Mouse (Mus musculus) MEL (cell line): Measurements from ENCODE around the gene Vmn1r193. TPM values are rescaled to one million over a fixed set of nuclear protein-coding genes. Genes with fewer than 3 reads are reported as not detected.
"Not testable (repeated sequence)": the region's sequence is repeated elsewhere in the genome, so short reads cannot be mapped to it uniquely, and the experiment has no call there.

Experiments used
- DNase-seq: peaks from one replicate; pipeline ENCODE4 v3.0.0; 2011; ENCODE audit warnings: low read depth, low spot score
- H3K27ac ChIP-seq: 2 replicates; pipeline ENCODE4 v1.5.1; 2012; ENCODE audit warnings: low read depth, mild to moderate bottlenecking, control low read depth, low read length, moderate library complexity; ENCODE audit not compliant: control insufficient read depth
- H3K27me3 ChIP-seq, 2 experiments: fragments of 150-350 bp in 1 of 2; sonication (generic) in 1 of 2; 2 replicates each; pipeline ENCODE4 v1.6.1; 2012; ENCODE audit warnings: low read length in 2 of 2, mild to moderate bottlenecking in 2 of 2, improper control_type of control experiment in 1 of 2, moderate library complexity in 1 of 2; ENCODE audit not compliant: insufficient read depth in 2 of 2, control insufficient read depth in 1 of 2
- H3K36me3 ChIP-seq, 2 experiments: 2 replicates each; pipeline ENCODE4 v1.6.1; 2012 to 2014; ENCODE audit warnings: low read length in 2 of 2, improper control_type of control experiment in 1 of 2, inconsistent platforms in 1 of 2, mild to moderate bottlenecking in 1 of 2; ENCODE audit not compliant: insufficient read depth in 2 of 2, control insufficient read depth in 1 of 2
- H3K4me1 ChIP-seq, 2 experiments: fragments of 150-350 bp in 1 of 2; sonication (generic) in 1 of 2; 2 replicates each; pipeline ENCODE4 v1.6.1; 2012; ENCODE audit warnings: low read length in 2 of 2, improper control_type of control experiment in 1 of 2, mild to moderate bottlenecking in 1 of 2; ENCODE audit not compliant: insufficient read depth in 2 of 2, control insufficient read depth in 1 of 2
- H3K4me3 ChIP-seq, 2 experiments: fragments of 150-350 bp in 1 of 2; sonication (generic) in 1 of 2; 2 replicates each; pipeline ENCODE4 v1.5.1; 2012; ENCODE audit warnings: low read depth in 2 of 2, low read length in 2 of 2, mild to moderate bottlenecking in 2 of 2, moderate library complexity in 2 of 2, control low read depth in 1 of 2, improper control_type of control experiment in 1 of 2; ENCODE audit not compliant: control insufficient read depth in 1 of 2, insufficient read depth in 1 of 2
- H3K79me2 ChIP-seq: 2 replicates; pipeline ENCODE4 v1.6.1; 2012; ENCODE audit warnings: mild to moderate bottlenecking, low read length, moderate library complexity; ENCODE audit not compliant: control insufficient read depth, poor library complexity, insufficient read depth
- H3K9ac ChIP-seq: 2 replicates; pipeline ENCODE4 v1.6.1; 2012; ENCODE audit warnings: low read depth, mild to moderate bottlenecking, control low read depth, low read length, moderate library complexity; ENCODE audit not compliant: control insufficient read depth, poor library complexity, severe bottlenecking
- H3K9me3 ChIP-seq: fragments of 150-350 bp; sonication (generic); replicated peaks from 2 replicates; pipeline ENCODE4 v1.6.1; 2012; ENCODE audit warnings: mild to moderate bottlenecking, low read length, improper control_type of control experiment, moderate library complexity; ENCODE audit not compliant: insufficient read depth
- CHD1 ChIP-seq: IDR thresholded peaks from 2 replicates; pipeline ENCODE4 v1.6.1; 2012; ENCODE audit warnings: low read depth, mild to moderate bottlenecking, inconsistent platforms, low read length, improper control_type of control experiment
- CHD2 ChIP-seq: IDR thresholded peaks from 2 replicates; pipeline ENCODE4 v1.6.1; 2011; ENCODE audit warnings: low read length, improper control_type of control experiment
- CTCF ChIP-seq, 3 experiments: IDR thresholded peaks in 2 of 3; conservative IDR thresholded peaks in 1 of 3; 2 replicates each; pipeline ENCODE4 v1.5.1; 2011 to 2012; ENCODE audit warnings: low read length in 3 of 3, low read depth in 2 of 3, mild to moderate bottlenecking in 2 of 3, improper control_type of control experiment in 1 of 3, inconsistent platforms in 1 of 3, mixed read lengths in 1 of 3, moderate library complexity in 1 of 3; ENCODE audit not compliant: control insufficient read depth in 1 of 3, insufficient read depth in 1 of 3, poor library complexity in 1 of 3, severe bottlenecking in 1 of 3
- E2F4 ChIP-seq: IDR thresholded peaks from 2 replicates; pipeline ENCODE4 v1.6.1; 2011; ENCODE audit warnings: low read depth, low read length, improper control_type of control experiment, borderline replicate concordance
- ELF1 ChIP-seq: IDR thresholded peaks from 2 replicates; pipeline ENCODE4 v1.6.1; 2014; ENCODE audit warnings: low read depth, mild to moderate bottlenecking, inconsistent platforms, low read length, improper control_type of control experiment, moderate library complexity
- EP300 ChIP-seq, 2 experiments: IDR thresholded peaks; 2 replicates each; pipeline ENCODE4 v1.6.1; 2011; ENCODE audit warnings: improper control_type of control experiment in 2 of 2, low read length in 2 of 2, low read depth in 1 of 2, mild to moderate bottlenecking in 1 of 2
- HCFC1 ChIP-seq: IDR thresholded peaks from 2 replicates; pipeline ENCODE4 v1.6.1; 2012; ENCODE audit warnings: low read depth, mild to moderate bottlenecking, inconsistent platforms, low read length, improper control_type of control experiment, moderate library complexity
- JUND ChIP-seq: IDR thresholded peaks from 2 replicates; pipeline ENCODE4 v1.6.1; 2011; ENCODE audit warnings: low read depth, mild to moderate bottlenecking, improper control_type of control experiment, low read length
- KAT2A ChIP-seq: conservative IDR thresholded peaks from 2 replicates; pipeline ENCODE4 v1.6.1; 2012; ENCODE audit warnings: low read depth, low read length, improper control_type of control experiment, inconsistent platforms
- MAFK ChIP-seq: IDR thresholded peaks from 2 replicates; pipeline ENCODE4 v1.6.1; 2011; ENCODE audit warnings: low read depth, mild to moderate bottlenecking, low read length, improper control_type of control experiment, borderline replicate concordance
- MAX ChIP-seq: IDR thresholded peaks from 2 replicates; pipeline ENCODE4 v1.6.1; 2011; ENCODE audit warnings: low read length, improper control_type of control experiment
- MAZ ChIP-seq: IDR thresholded peaks from 2 replicates; pipeline ENCODE4 v1.6.1; 2012; ENCODE audit warnings: low read depth, mild to moderate bottlenecking, inconsistent platforms, low read length, improper control_type of control experiment
- MEF2A ChIP-seq: IDR thresholded peaks from 2 replicates; pipeline ENCODE4 v1.6.1; 2014; ENCODE audit warnings: low read depth, mild to moderate bottlenecking, inconsistent platforms, low read length, improper control_type of control experiment; ENCODE audit not compliant: poor library complexity, insufficient replicate concordance, severe bottlenecking; ENCODE audit errors: extremely low read depth
- MXI1 ChIP-seq: IDR thresholded peaks from 2 replicates; pipeline ENCODE4 v1.6.1; 2011; ENCODE audit warnings: mild to moderate bottlenecking, low read depth, low read length, improper control_type of control experiment
- MYB ChIP-seq: IDR thresholded peaks from 2 replicates; pipeline ENCODE4 v1.6.1; 2011; ENCODE audit warnings: mild to moderate bottlenecking, low read depth, low read length, improper control_type of control experiment
- NELFE ChIP-seq: IDR thresholded peaks from 2 replicates; pipeline ENCODE4 v1.6.1; 2011; ENCODE audit warnings: low read depth, low read length, improper control_type of control experiment
- NRF1 ChIP-seq: IDR thresholded peaks from 2 replicates; pipeline ENCODE4 v1.6.1; 2014; ENCODE audit warnings: low read depth, mild to moderate bottlenecking, inconsistent platforms, low read length, improper control_type of control experiment, moderate library complexity; ENCODE audit not compliant: poor library complexity, insufficient read depth, severe bottlenecking
- POLR2A ChIP-seq, 2 experiments: IDR thresholded peaks; 2 replicates each; pipeline ENCODE4 v1.6.1; 2011 to 2012; ENCODE audit warnings: low read length in 2 of 2, mild to moderate bottlenecking in 2 of 2, control low read depth in 1 of 2, improper control_type of control experiment in 1 of 2, low read depth in 1 of 2, moderate library complexity in 1 of 2; ENCODE audit not compliant: control insufficient read depth in 1 of 2, insufficient read depth in 1 of 2, poor library complexity in 1 of 2
- POLR2AphosphoS2 ChIP-seq: IDR thresholded peaks from 2 replicates; pipeline ENCODE4 v1.6.1; 2011; ENCODE audit warnings: low read length, improper control_type of control experiment
- POLR2AphosphoS5 ChIP-seq: IDR thresholded peaks from 2 replicates; pipeline ENCODE4 v1.6.1; 2012; ENCODE audit warnings: low read depth, borderline replicate concordance, mild to moderate bottlenecking, inconsistent platforms, low read length, moderate library complexity, mixed read lengths
- RAD21 ChIP-seq: IDR thresholded peaks from 2 replicates; pipeline ENCODE4 v1.6.1; 2011; ENCODE audit warnings: mild to moderate bottlenecking, low read depth, low read length, improper control_type of control experiment
- RCOR1 ChIP-seq: IDR thresholded peaks from 2 replicates; pipeline ENCODE4 v1.6.1; 2012; ENCODE audit warnings: low read depth, mild to moderate bottlenecking, inconsistent platforms, low read length, improper control_type of control experiment
- SIN3A ChIP-seq: IDR thresholded peaks from 2 replicates; pipeline ENCODE4 v1.6.1; 2012; ENCODE audit warnings: low read length, improper control_type of control experiment, inconsistent platforms
- TAL1 ChIP-seq: IDR thresholded peaks from 2 replicates; pipeline ENCODE4 v1.6.1; 2012; ENCODE audit warnings: mild to moderate bottlenecking, inconsistent platforms, low read length, moderate library complexity, mixed read lengths
- TBP ChIP-seq: IDR thresholded peaks from 2 replicates; pipeline ENCODE4 v1.8.0; 2011; ENCODE audit warnings: low read depth, low read length, improper control_type of control experiment
- TCF12 ChIP-seq: IDR thresholded peaks from 2 replicates; pipeline ENCODE4 v1.6.1; 2014; ENCODE audit warnings: low read depth, mild to moderate bottlenecking, inconsistent platforms, low read length, improper control_type of control experiment, moderate library complexity
- USF1 ChIP-seq: IDR thresholded peaks from 2 replicates; pipeline ENCODE4 v1.6.1; 2014; ENCODE audit warnings: low read depth, mild to moderate bottlenecking, inconsistent platforms, low read length, improper control_type of control experiment, moderate library complexity
- ZMIZ1 ChIP-seq: IDR thresholded peaks from 2 replicates; pipeline ENCODE4 v1.6.1; 2012; ENCODE audit warnings: low read depth, mild to moderate bottlenecking, inconsistent platforms, low read length, improper control_type of control experiment, moderate library complexity
- ZNF384 ChIP-seq: IDR thresholded peaks from 2 replicates; pipeline ENCODE4 v1.6.1; 2012; ENCODE audit warnings: low read depth, mild to moderate bottlenecking, inconsistent platforms, low read length, improper control_type of control experiment
- polyA plus RNA-seq, 2 experiments: library from polyadenylated mRNA; stranded (reverse) in 1 of 2; unstranded in 1 of 2; fragments of >175 nt in 1 of 2; fragments of >200 nt in 1 of 2; gene quantifications; 2 replicates each; pipeline versions ENCODE4 v1.2.1 to v1.2.4; 2012; ENCODE audit warnings: low replicate concordance in 2 of 2, low read depth in 1 of 2; ENCODE audit not compliant: insufficient read length in 2 of 2, insufficient read depth in 1 of 2, missing spikeins in 1 of 2
- total RNA-seq: library from RNA; depleted of rRNA; stranded (reverse); fragments of 300-350 nt; gene quantifications from 2 replicates; pipeline ENCODE4 v1.2.3, GENCODE M21; 2012

Vmn1r193 gene
- total and polyA plus RNA-seq, 3 experiments, result not detected

GRCm38 (mm10) chr13:22243915-22244314, 21.0 kb upstream of the Vmn1r193 start, which contains the start of gene Vmn1r194:
Vmn1r194 (plus strand) TSS chr13:22244215.
- Histone ChIP-seq H3K36me3 (no peaks in the 10 kb centered on the region), H3K27me3 (no peaks in the 10 kb centered on the region), H3K9me3 (no peaks in the 10 kb centered on the region), H3K4me1 (no peaks in the 10 kb centered on the region), H3K79me2 (no peaks in the 10 kb centered on the region), H3K9ac (no peak within 1 kb of the TSS), H3K27ac (no peak within 1 kb of the TSS), H3K4me3 (no peak within 1 kb of the TSS)
- DNase-seq, result no peak
- TF ChIP-seq E2F4 (no peak), ZMIZ1 (no peak), RAD21 (no peak), EP300 (IDR thresholded peaks at IDR 0.05; ENCODE audit: low read depth in 1 of 2, low read length in 2 of 2) (no peak), TBP (no peak), ELF1 (no peak), HCFC1 (no peak), MXI1 (no peak), MAFK (no peak), MAZ (no peak), POLR2AphosphoS2 (no peak), USF1 (no peak), NRF1 (no peak)

GRCm38 (mm10) chr13:22192756-22193155, 30.2 kb downstream of the Vmn1r193 start:
- H3K4me1 ChIP-seq, result not testable (repeated sequence)

GRCm38 (mm10) chr13:22191041-22191440, 31.9 kb downstream of the Vmn1r193 start, which contains the start of gene Vmn1r192:
Vmn1r192 (minus strand) TSS chr13:22191141.
- Histone ChIP-seq H3K79me2 (no peaks in the 10 kb centered on the region), H3K27ac (no peak within 1 kb of the TSS), H3K27me3 (no peaks in the 10 kb centered on the region), H3K9ac (no peak within 1 kb of the TSS), H3K36me3 (no peaks in the 10 kb centered on the region), H3K9me3 (no peaks in the 10 kb centered on the region), H3K4me3 (no peak within 1 kb of the TSS), H3K4me1 (no peaks in the 10 kb centered on the region)
- no peak for DNase-seq
- no peak for TF ChIP-seq TCF12
- TF ChIP-seq KAT2A, result no peak
- no peak for TF ChIP-seq RCOR1
- no peak for TF ChIP-seq MAX
- TF ChIP-seq JUND, result no peak
- TF ChIP-seq MEF2A, result no peak
- TF ChIP-seq EP300 (IDR thresholded peaks at IDR 0.05; ENCODE audit: low read depth in 1 of 2, low read length in 2 of 2), result no peak
- no peak for TF ChIP-seq CTCF (IDR thresholded peaks at IDR 0.05 in 2 of 3, conservative IDR thresholded peaks at IDR 0.05 in 1 of 3; ENCODE audit: control insufficient read depth in 1 of 3, insufficient read depth in 1 of 3, low read depth in 2 of 3, low read length in 3 of 3, poor library complexity in 1 of 3, severe bottlenecking in 1 of 3)
- TF ChIP-seq CHD1, result no peak
- TF ChIP-seq POLR2A (IDR thresholded peaks at IDR 0.05; ENCODE audit: control insufficient read depth in 1 of 2, insufficient read depth in 1 of 2, low read depth in 1 of 2, low read length in 2 of 2, poor library complexity in 1 of 2), result no peak
- no peak for TF ChIP-seq HCFC1
- TF ChIP-seq MYB, result no peak
- no peak for TF ChIP-seq SIN3A
- no peak for TF ChIP-seq CHD2
- no peak for TF ChIP-seq ZNF384
- no peak for TF ChIP-seq POLR2AphosphoS5
- TF ChIP-seq NELFE, result no peak
- no peak for TF ChIP-seq TAL1

More at GRCm38 (mm10) chr13:22192756-22193155, 30.2 kb downstream of the Vmn1r193 start:
- not testable (repeated sequence) for H3K4me3 ChIP-seq, H3K27ac ChIP-seq, H3K9ac ChIP-seq, H3K79me2 ChIP-seq, H3K36me3 ChIP-seq, H3K27me3 ChIP-seq, H3K9me3 ChIP-seq, DNase-seq
